Comparison of ENCODE assay signal across 9 mouse cellular contexts in the genomic region with DNA sequence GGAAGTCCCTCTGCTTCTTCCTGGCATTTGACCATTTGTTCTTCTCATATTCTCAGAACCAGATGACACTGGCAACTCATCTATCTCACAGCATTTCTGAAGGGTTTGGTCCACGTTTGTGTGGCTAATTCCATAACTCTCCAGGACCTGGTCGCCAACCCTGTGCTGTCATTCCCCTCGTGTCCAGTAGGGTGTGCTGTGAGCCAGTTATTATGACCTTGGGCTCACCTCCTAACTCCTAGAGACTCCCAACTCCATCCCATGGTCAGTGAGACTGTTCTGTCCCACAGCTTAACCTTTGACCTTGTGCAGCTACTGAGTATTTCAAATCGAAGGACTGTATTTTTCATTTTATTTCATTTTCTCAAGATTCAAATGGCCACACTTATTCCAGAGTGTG. TPM values are rescaled to one million over a fixed set of nuclear protein-coding genes. Genes with fewer than 3 reads are reported as not detected.
A peak's percentile ranks its signal among the peaks of the same experiment; 100 is the strongest.
DNase-seq lines count a peak whose midpoint lies in the region; ATAC-seq and TF ChIP-seq lines count a peak whose summit lies in the region.
"Had no signal": no experiment of that assay in that cellular context is flagged by ENCODE, and none has a peak within 500 bp of the region (broad histone marks: within the 10 kb centered on the region; RNA-seq: fewer than 3 reads in every experiment).

No protein-coding gene starts in this region.

- in situ Hi-C loops in Patski (cut with MboI; ENCODE audit: low pct_unique_long_range_greater_than_20kb) = loop anchor here (10.0 kb wide), 1 partner anchor 140 kb away; no protein-coding TSS in a partner anchor

- CTCF ChIA-PET in Patski (lab: Charles Lee) = interaction anchor here (0.8 to 7.3 kb wide), 8 partner anchors 9 to 134 kb away, joined by 3 to 123 read pairs (median 4); partner anchors contain the start of gene Arfgap1

- no peak for ATAC-seq in cerebellum, adult (ENCODE audit: insufficient number of reproducible peaks, low FRiP score, low TSS enrichment)
- no peak for ATAC-seq in Patski
- peak; percentile 66 for ATAC-seq in granulocyte monocyte progenitor cell, adult 5-6 weeks (replicated peaks; ENCODE audit: poor library complexity, severe bottlenecking)
- ATAC-seq in megakaryocyte progenitor cell, adult 5-6 weeks (replicated peaks; ENCODE audit: poor library complexity) = peak; percentile 69

- peak; percentile 68 for DNase-seq in cerebellum, adult 11 months
- no peak for DNase-seq in Patski (ENCODE audit: low read depth, low spot score)
- peak; percentile 85 to 90 for DNase-seq in cerebellum, postnatal 25 days
- DNase-seq in layer of hippocampus, postnatal 14 days (ENCODE audit: low spot score in 2 of 2) = peak; percentile 59 to 79
- peak; percentile 52 to 75 for DNase-seq in spleen, postnatal 10 days (ENCODE audit: low spot score in 2 of 2)

- H3K27me3 ChIP-seq in Patski = no peaks in the 10 kb centered on the region

- POLR2A ChIA-PET in Patski (lab: Charles Lee) = no interaction called here

- peak; percentile 92 for TF ChIP-seq CTCF in Patski (IDR thresholded peaks at IDR 0.05)

RNA-seq across cellular contexts. Expression of gene Birc7, which starts 3.6 kb away (rescaled TPM):
- polyA plus RNA-seq in Patski (2021) = not detected
- not detected in 2 replicates for total RNA-seq in granulocyte monocyte progenitor cell, adult 5-6 weeks (2014; fragmentation: Nextera tagmentation)
- total RNA-seq in granulocyte monocyte progenitor cell, adult 5-6 weeks (2017) = not detected in 2 replicates
- not detected for total RNA-seq in layer of hippocampus, postnatal 14 days (2021)
- not detected in 2 replicates for total RNA-seq in megakaryocyte progenitor cell, adult 5-6 weeks (2015)
- not detected in 2 replicates for total RNA-seq in megakaryocyte progenitor cell, adult 5-6 weeks (2017)
- polyA plus RNA-seq: macrophage had no signal

RNA-seq across cellular contexts. Expression of gene Ythdf1, which starts 4.4 kb away (rescaled TPM):
- polyA plus RNA-seq in Patski (2021) = 51.7 TPM
- 46.7 and 63.6 TPM in 2 replicates for total RNA-seq in granulocyte monocyte progenitor cell, adult 5-6 weeks (2014; fragmentation: Nextera tagmentation)
- total RNA-seq in granulocyte monocyte progenitor cell, adult 5-6 weeks (2017) = 34.0 and 35.8 TPM in 2 replicates
- total RNA-seq in layer of hippocampus, postnatal 14 days (2021) = 10 to 100 TPM; 63.5 to 65.7 TPM
- 69.2 and 75.6 TPM in 2 replicates for total RNA-seq in megakaryocyte progenitor cell, adult 5-6 weeks (2015)
- total RNA-seq in megakaryocyte progenitor cell, adult 5-6 weeks (2017) = 27.0 and 32.9 TPM in 2 replicates

RNA-seq across cellular contexts. Expression of gene Nkain4, which starts 29.3 kb away (rescaled TPM):
- 0.59 TPM for polyA plus RNA-seq in Patski (2021)
- not detected in 2 replicates for total RNA-seq in granulocyte monocyte progenitor cell, adult 5-6 weeks (2014; fragmentation: Nextera tagmentation)
- not detected in 2 replicates for total RNA-seq in granulocyte monocyte progenitor cell, adult 5-6 weeks (2017)
- 10 to 100 TPM; 56.1 to 56.9 TPM for total RNA-seq in layer of hippocampus, postnatal 14 days (2021)
- not detected in 2 replicates for total RNA-seq in megakaryocyte progenitor cell, adult 5-6 weeks (2015)
- not detected in 2 replicates for total RNA-seq in megakaryocyte progenitor cell, adult 5-6 weeks (2017)
- polyA plus RNA-seq: macrophage had no signal

RNA-seq across cellular contexts. Expression of gene Arfgap1, which starts 41.8 kb away (rescaled TPM):
- 56.2 TPM for polyA plus RNA-seq in Patski (2021)
- total RNA-seq in granulocyte monocyte progenitor cell, adult 5-6 weeks (2014; fragmentation: Nextera tagmentation) = 27.5 and 31.3 TPM in 2 replicates
- 28.1 and 30.1 TPM in 2 replicates for total RNA-seq in granulocyte monocyte progenitor cell, adult 5-6 weeks (2017)
- total RNA-seq in layer of hippocampus, postnatal 14 days (2021) = 100 to 1,000 TPM; 126 to 127 TPM
- 15.6 and 19.1 TPM in 2 replicates for total RNA-seq in megakaryocyte progenitor cell, adult 5-6 weeks (2015)
- total RNA-seq in megakaryocyte progenitor cell, adult 5-6 weeks (2017) = 30.0 and 32.2 TPM in 2 replicates

Comparison
In these comparisons a context has a peak if more than half of its experiments do, and no peak if none do; other contexts are left out.
1. ATAC-seq: peak in granulocyte monocyte progenitor cell, adult 5-6 weeks (single experiment) and megakaryocyte progenitor cell, adult 5-6 weeks (single experiment); none in cerebellum, adult (single experiment) and Patski (single experiment).
2. RNA of gene Nkain4, which starts 29.3 kb away (total RNA-seq): 56.1 to 56.9 TPM in layer of hippocampus, postnatal 14 days; not detected in granulocyte monocyte progenitor cell, adult 5-6 weeks and not detected in megakaryocyte progenitor cell, adult 5-6 weeks; every median in the first group is over 10 times any median in the second.